Mouse (Mus musculus) kidney, postnatal 4 days (tissue): ENCODE results near the gene Gm11564.
"Not testable (repeated sequence)": the region's sequence is repeated elsewhere in the genome, so short reads cannot be mapped to it uniquely, and the experiment has no call there.

Source experiments
- DNase-seq, 2 experiments: peaks; one replicate each; pipeline ENCODE4 v3.0.0; 2021; ENCODE audit warnings: mixed read lengths in 2 of 2

Gm11564 gene

DNA sequence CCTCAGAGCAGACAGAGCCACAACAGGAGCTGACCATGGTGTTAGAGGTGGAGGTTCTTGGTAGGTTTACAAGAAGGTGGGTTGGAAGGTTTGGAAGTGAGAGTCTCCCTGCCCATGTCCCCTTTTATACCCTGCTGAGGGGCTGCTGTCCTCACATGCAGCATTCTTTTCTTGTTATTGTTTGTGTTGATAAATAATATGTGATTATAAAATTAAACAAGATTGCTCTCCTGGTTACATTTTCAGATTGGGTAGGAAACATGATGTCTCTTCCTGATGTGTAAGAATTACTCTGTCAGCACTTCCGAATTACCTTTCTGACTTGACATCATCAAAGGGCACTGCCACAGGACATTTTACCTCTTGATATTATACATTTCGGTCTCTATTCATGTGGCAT, at the start of gene Gm11564:
Gm11564 (minus strand) TSS at position 101 of the 400 bp plus-strand sequence.
- DNase-seq, result not testable (repeated sequence)

DNA sequence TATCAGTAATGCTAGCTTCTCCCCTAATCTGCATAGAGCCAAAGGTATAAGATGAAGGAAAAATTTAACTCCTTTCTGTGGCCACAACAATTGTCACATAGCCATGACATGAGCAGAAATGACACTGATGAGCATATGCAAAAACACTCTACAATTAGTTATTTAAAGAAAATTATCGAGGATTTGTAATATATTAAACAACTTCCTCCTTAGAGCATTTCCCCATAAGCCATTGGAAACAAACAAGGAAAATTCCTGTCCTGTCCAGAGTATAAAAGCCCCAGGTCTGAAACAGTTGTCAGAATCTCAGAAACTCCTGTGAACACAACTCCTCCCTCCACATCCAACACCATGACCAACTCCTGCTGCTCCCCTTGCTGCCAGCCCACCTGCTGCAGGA, 48.7 kb upstream of the Gm11564 start, which contains the start of gene Gm11559:
Gm11559 (plus strand) TSS at position 301 of the 400 bp plus-strand sequence.
- not testable (repeated sequence) for DNase-seq

DNA sequence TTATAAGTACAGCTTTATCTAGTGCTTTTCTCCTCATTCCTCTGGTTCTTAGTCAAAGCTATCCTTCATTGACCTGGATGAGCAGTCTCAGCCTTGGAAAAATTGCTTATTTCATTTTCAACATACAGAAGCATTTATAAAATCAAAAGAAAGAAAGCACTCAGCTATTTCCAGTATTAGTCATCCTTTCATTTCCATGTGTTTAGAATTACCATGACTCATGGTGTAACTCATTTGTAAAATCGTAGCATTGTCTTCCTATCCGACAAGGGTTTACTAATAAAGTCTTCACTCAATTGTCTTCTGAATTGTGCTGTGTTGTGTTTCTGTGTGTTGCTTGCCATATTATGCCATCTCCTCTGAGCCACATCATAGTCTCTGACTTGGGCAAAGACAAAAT, 43.3 kb upstream of the Gm11564 start:
- DNase-seq, result no peak

DNA sequence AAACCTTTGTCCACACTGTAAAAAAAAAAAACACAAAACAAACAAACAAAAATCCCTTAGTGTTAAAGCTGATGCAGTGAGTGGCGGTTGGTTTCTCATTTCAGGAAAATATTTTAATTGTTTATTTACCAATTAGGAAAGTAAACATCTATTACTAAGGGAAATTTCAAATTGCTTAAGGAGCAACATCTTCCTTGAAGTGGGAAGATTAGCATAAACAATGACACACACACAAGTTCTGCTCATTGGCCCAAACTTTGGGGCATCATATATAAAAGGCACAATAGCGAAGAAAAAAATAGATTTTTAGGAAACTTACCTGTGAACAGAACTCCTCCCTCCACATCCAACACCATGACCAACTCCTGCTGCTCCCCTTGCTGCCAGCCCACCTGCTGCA, 42.2 kb upstream of the Gm11564 start, which contains the start of gene Gm11568:
Gm11568 (plus strand) TSS at position 301 of the 400 bp plus-strand sequence.
- no peak for DNase-seq

DNA sequence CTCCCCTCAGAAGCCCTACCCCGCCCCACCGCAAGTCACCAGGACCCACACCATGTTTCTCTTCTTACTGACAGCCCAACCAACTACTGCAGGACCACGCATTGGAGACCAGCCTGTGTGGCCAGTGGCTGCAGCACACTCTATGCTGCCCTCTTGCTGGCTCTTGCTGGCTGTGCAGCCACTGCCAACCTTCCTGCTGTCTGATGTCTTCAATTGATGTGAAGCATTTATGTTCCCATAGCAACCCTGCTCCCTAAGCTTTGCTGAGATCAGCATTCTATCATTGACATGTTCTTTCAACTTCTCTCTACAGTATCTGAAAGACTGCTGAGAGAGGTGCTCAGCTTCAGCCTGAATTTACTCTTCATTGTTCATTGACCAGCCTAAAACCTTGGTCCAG, 38.7 kb upstream of the Gm11564 start:
- peak; percentile 15 to 16 for DNase-seq

DNA sequence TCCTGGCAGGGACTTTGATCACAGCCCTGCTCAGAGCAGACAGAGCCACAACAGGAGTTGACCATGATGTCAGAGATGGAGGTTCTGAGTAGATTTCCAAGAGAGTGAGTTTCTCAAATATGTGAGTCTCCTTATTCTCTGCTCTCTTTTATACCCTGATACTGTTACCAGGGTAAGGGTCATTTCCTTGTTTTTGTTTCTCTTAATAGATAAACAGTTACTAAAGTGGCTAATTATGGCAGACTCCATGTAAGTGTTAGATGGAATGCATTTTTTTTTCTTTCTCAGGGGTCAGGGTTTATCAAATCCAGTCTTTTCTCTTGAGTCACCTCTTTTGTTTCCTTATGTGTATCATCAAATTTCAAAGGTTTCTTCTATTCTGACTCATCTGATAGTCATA, 36.0 kb upstream of the Gm11564 start, which contains the start of gene Krtap4-16:
Krtap4-16 (minus strand) TSS at position 101 of the 400 bp plus-strand sequence.
- no peak for DNase-seq

DNA sequence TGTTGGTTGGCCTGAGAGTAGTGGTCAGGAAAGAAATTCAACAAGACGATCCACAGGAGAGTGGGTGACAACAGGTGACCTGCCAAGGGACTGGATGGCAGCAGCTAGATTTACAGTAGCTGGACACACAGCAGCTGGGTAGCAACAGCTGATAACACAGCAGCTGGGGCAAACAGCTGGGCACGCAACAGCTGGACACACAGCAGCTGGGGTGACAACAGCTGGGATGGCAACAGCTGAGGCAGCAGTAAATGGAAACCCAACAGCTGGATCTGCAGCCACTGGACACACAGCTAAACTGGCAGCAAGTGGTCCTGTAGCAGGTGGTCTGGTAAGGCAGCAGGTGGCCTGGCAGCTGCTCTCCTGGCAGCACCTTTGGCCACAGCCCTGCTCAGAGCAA, 31.3 kb upstream of the Gm11564 start:
- no peak for DNase-seq

DNA sequence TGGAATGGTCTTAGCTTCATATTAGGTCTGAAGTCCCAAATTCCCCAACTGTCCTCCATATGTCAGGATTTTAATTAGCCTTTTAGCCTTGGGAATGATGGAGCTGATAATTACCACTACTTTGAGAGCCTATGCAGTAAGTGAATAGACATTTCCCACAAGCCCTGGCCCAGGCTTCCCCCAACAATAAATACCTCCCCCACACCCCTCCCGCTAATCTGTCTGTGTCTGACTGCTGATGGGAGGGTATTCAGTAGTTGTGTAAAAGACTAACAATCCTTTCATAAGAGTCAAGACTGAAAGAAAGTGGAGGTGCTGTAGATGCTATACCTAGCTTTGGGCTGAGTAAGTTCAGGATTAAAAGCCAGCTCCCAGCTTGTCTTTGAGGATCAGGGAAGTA, 26.7 kb upstream of the Gm11564 start:
- no peak for DNase-seq

DNA sequence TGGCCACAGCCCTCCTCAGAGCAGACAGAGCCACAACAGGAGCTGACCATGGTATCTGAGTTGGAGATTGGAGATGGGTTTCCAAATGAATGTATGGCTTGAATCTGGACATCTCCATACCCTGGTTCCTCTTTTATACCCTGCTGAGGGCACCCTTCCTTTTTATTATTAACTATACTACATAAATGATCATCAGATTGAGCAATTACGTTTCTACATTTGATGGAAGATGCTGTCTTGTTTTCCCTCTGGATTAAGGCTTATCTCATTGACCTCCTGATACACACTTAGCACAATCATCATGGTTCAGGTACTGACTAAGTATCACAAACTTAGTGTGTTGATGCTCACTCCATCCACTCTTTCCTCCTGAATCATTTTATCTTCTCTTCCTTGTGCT, 22.5 kb upstream of the Gm11564 start, which contains the start of gene 2300003K06Rik:
2300003K06Rik (minus strand) TSS at position 101 of the 400 bp plus-strand sequence.
- DNase-seq, result no peak

DNA sequence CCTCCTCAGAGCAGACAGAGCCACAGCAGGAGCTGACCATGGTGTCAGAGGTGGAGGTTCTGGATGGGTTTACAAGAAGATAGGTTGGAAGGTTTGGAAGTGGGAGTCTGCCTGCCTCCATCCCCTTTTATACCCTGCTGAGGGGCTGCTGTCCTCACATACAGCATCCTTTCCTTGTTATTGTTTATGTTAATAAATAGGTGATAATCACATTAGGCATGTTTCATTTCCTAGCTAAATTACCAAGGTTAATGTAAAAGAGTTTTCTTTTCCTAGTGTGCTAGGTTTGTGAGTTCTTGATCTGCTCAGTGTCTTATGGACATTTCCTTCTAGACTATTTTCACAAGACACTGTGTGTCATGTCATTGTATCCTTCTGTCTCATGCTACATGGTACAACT, 5.7 kb downstream of the Gm11564 start, which contains the start of gene Krtap4-13:
Krtap4-13 (minus strand) TSS at position 101 of the 400 bp plus-strand sequence.
- not testable (repeated sequence) for DNase-seq

DNA sequence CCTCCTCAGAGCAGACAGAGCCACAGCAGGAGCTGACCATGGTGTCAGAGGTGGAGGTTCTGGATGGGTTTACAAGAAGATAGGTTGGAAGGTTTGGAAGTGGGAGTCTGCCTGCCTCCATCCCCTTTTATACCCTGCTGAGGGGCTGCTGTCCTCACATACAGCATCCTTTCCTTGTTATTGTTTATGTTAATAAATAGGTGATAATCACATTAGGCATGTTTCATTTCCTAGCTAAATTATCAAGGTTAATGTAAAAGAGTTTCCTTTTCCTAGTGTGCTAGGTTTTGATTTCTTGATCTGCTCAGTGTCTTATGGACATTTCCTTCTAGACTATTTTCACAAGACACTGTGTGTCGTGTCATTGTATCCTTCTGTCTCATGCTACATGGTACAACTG, 11.1 kb downstream of the Gm11564 start, which contains the start of gene Gm11554:
Gm11554 (minus strand) TSS at position 101 of the 400 bp plus-strand sequence.
- not testable (repeated sequence) for DNase-seq

DNA sequence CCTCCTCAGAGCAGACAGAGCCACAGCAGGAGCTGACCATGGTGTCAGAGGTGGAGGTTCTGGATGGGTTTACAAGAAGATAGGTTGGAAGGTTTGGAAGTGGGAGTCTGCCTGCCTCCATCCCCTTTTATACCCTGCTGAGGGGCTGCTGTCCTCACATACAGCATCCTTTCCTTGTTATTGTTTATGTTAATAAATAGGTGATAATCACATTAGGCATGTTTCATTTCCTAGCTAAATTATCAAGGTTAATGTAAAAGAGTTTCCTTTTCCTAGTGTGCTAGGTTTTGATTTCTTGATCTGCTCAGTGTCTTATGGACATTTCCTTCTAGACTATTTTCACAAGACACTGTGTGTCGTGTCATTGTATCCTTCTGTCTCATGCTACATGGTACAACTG, 16.6 kb downstream of the Gm11564 start, which contains the start of gene Gm11569:
Gm11569 (minus strand) TSS at position 101 of the 400 bp plus-strand sequence.
- not testable (repeated sequence) for DNase-seq

DNA sequence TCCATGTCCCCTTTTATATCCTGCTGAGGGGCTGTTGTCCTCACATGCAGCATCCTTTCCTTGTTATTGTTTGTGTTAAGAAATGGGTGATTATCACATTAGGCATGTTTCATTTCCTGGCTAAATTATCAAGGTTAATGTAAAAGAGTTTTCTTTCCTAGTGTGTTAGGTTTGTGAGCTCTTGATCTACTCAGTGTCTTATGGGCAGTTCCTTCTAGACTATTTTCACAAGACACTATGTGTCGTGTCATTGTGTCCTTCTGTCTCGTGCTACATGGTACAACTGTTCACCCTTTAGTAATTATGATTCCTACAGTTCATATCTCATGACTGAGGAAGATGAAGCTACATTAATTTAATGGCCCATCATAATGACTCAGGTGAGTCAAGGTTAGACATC, 22.1 kb downstream of the Gm11564 start, which contains the start of gene Gm11596:
Gm11596 (minus strand) TSS at position 101 of the 400 bp plus-strand sequence.
- no peak for DNase-seq

DNA sequence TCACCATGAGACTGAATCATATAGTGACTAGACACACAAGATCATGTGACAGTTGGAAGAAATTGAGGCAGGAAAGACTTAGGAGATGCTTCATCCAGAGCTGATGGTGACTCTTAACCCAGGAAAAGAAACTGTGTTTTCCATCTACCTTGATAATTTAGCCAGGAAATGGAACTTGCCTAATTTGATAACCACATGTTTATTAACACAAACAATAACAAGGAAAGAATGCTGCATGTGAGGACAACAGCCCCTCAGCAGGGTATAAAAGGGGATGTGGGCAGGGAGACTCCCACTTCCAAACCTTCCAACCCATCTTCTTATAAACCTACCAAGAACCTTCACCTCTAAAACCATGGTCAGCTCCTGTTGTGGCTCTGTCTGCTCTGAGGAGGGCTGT, 30.6 kb downstream of the Gm11564 start, which contains the start of gene Krtap4-9:
Krtap4-9 (plus strand) TSS at position 301 of the 400 bp plus-strand sequence.
- DNase-seq, result not testable (repeated sequence)

DNA sequence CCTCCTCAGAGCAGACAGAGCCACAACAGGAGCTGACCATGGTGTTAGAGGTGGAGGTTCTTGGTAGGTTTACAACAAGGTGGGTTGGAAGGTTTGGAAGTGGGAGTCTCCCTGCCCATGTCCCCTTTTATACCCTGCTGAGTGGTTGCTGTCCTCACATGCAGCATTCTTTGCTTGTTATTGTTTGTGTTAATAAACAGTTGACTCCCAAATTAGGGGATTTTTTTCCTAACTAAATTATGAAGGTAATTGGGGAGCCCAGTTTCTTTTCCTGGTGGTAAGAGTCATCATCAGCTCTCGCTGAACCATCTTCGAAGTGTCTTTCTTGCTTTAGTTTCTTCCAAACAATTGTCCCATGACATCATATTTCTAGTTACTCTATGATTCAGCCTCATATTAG, 34.9 kb downstream of the Gm11564 start, which contains the start of gene Krtap4-8:
Krtap4-8 (minus strand) TSS at position 101 of the 400 bp plus-strand sequence.
- no peak for DNase-seq

DNA sequence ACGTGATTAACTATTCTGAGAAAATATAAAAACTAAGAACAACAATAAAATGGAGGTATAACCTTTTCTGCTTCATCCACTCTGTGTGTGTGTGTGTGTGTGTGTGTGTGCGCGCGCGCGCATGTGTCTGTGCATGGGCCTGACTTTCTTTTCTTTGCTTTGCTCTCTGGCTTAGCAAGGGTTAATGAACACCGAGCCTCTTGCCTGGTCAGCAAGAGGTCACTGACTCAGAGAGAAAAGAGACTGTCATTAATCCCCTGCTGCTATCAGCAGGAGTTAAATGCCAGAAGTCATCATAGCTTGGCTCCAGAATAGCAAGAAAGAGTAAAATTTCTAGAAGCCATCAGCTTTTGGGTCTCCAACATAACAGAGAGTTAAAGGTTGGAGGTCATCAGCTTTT, 37.1 kb downstream of the Gm11564 start:
- no peak for DNase-seq

DNA sequence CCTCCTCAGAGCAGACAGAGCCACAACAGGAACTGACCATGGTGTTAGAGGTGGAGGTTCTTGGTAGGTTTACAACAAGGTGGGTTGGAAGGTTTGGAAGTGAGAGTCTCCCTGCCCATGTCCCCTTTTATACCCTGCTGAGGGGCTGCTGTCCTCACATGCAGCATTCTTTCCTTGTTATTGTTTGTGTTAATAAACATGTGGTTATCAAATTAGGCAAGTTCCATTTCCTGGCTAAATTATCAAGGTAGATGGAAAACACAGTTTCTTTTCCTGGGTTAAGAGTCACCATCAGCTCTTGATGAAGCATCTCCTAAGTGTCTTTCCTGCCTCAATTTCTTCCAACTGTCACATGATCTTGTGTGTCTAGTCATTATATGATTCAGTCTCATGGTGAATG, 42.7 kb downstream of the Gm11564 start, which contains the start of gene Gm11595:
Gm11595 (minus strand) TSS at position 101 of the 400 bp plus-strand sequence.
- not testable (repeated sequence) for DNase-seq

DNA sequence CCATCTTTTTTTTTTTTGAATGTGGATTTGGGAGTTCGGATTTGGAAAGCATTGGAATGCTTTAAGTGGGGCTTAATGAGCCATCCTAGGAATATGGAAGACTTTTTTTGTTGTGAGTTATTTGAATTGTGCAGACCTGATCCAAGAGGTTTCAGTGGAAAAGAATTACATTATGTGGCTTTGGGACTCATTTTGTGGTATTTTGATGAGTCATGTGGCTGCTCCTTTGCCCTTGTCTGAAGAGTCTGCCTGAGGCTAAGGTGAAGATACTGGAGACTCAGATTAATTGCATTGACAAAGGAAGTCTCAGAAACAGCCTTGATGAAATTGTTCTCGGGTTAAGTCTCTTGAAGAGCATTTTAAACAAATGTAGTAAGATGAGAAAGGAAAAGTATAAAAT, 47.1 kb downstream of the Gm11564 start:
- DNase-seq, result no peak
